10 mouse cellular contexts compared by ENCODE assay signal in the genomic region with DNA sequence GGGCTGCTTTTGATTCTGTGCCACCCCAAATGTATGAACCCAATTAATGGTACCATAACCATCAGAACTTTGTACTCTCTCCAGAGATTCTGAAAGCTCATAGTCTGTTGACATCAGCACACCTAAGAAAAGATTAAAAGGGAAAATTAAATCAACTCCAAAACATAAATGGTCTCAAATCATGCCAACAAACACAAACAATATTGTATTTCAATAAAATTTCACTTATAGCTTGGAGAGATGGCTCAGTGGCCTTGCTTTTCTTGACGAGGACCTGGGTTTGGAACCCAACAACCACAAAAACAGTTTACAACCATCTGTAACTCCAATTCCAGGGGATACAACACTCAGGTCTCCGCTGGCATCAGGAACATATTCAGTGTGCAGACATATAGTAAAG. TPM values are rescaled to one million over a fixed set of nuclear protein-coding genes. Genes with fewer than 3 reads are reported as not detected.
DNase-seq lines count a peak whose midpoint lies in the region; ATAC-seq lines count a peak whose summit lies in the region.
"Had no signal": no experiment of that assay in that cellular context is flagged by ENCODE, and none has a peak within 500 bp of the region (broad histone marks: within the 10 kb centered on the region; RNA-seq: fewer than 3 reads in every experiment).

Gene AL731706.2 (minus strand): TSS at position 101 of the 400 bp plus-strand sequence.

- H3K4me1 ChIP-seq in forebrain, embryonic 12.5 days: no peaks in the 10 kb centered on the region
- H3K4me1 ChIP-seq in hindbrain, embryonic 11.5 days (replicated peaks; ENCODE audit: control insufficient read depth, insufficient read depth, low read length): no peaks in the 10 kb centered on the region
- peaks cover 12% of the 10 kb centered on the region for H3K4me1 ChIP-seq in midbrain, embryonic 16.5 days (ENCODE audit: control insufficient read depth, insufficient read depth, low read length)

- no peak for ATAC-seq in forebrain, embryonic 12.5 days (ENCODE audit: low FRiP score)
- ATAC-seq in hindbrain, embryonic 11.5 days (ENCODE audit: low FRiP score): no peak
- ATAC-seq in midbrain, embryonic 16.5 days: no peak
- ATAC-seq in frontal cortex, adult (ENCODE audit: low TSS enrichment): no peak

- no peak within 1 kb of the TSS for H3K4me3 ChIP-seq in forebrain, embryonic 12.5 days (replicated peaks)
- H3K4me3 ChIP-seq in hindbrain, embryonic 11.5 days (ENCODE audit: low read depth, low read length): no peak within 1 kb of the TSS
- H3K4me3 ChIP-seq in midbrain, embryonic 16.5 days (ENCODE audit: low read depth, low read length): no peak within 1 kb of the TSS
- H3K4me3 ChIP-seq: erythroblast, embryonic 14.5 days had no signal

- H3K4me2 ChIP-seq in forebrain, embryonic 12.5 days: no peak within 1 kb of the TSS
- no peak within 1 kb of the TSS for H3K4me2 ChIP-seq in hindbrain, embryonic 11.5 days (replicated peaks; ENCODE audit: low read depth, low read length)
- H3K4me2 ChIP-seq in midbrain, embryonic 16.5 days (ENCODE audit: low read length): no peak within 1 kb of the TSS

- no peaks in the 10 kb centered on the region for H3K27me3 ChIP-seq in forebrain, embryonic 12.5 days
- H3K27me3 ChIP-seq in hindbrain, embryonic 11.5 days (ENCODE audit: control insufficient read depth, insufficient read depth, low read length): no peaks in the 10 kb centered on the region
- no peaks in the 10 kb centered on the region for H3K27me3 ChIP-seq in midbrain, embryonic 16.5 days (ENCODE audit: control insufficient read depth, insufficient read depth, low read depth, low read length)

- H3K27ac ChIP-seq in forebrain, embryonic 12.5 days: no peak within 1 kb of the TSS
- no peak within 1 kb of the TSS for H3K27ac ChIP-seq in hindbrain, embryonic 11.5 days (ENCODE audit: low read depth, low read length)
- H3K27ac ChIP-seq in midbrain, embryonic 16.5 days (ENCODE audit: low read length): no peak within 1 kb of the TSS

- WGBS in forebrain, embryonic 12.5 days: 95% methylated on average over 2 of the region's 2 CpGs
- 95% methylated on average over 2 of the region's 2 CpGs for WGBS in hindbrain, embryonic 11.5 days
- WGBS in midbrain, embryonic 16.5 days: 97% methylated on average over 2 of the region's 2 CpGs

- no peaks in the 10 kb centered on the region for H3K9me3 ChIP-seq in forebrain, embryonic 12.5 days
- no peaks in the 10 kb centered on the region for H3K9me3 ChIP-seq in hindbrain, embryonic 11.5 days (ENCODE audit: control insufficient read depth, low read length)
- no peaks in the 10 kb centered on the region for H3K9me3 ChIP-seq in midbrain, embryonic 16.5 days (replicated peaks; ENCODE audit: control insufficient read depth, low read length, poor library complexity, severe bottlenecking)

- no peak for DNase-seq in layer of hippocampus, postnatal 14 days (ENCODE audit: low spot score in 2 of 2)
- DNase-seq in layer of hippocampus, postnatal 10 days (ENCODE audit: low spot score in 2 of 2): no peak
- no peak for DNase-seq in hindbrain, embryonic 11.5 days (ENCODE audit: low spot score)
- no peak for DNase-seq in urinary bladder, postnatal 25 days (ENCODE audit: low spot score)
- DNase-seq in lung, postnatal 25 days (ENCODE audit: low spot score): no peak
- DNase-seq: right cerebral cortex, postnatal 25 days had no signal

- H3K36me3 ChIP-seq in forebrain, embryonic 12.5 days (replicated peaks): peaks cover 24% of the 10 kb centered on the region
- no peaks in the 10 kb centered on the region for H3K36me3 ChIP-seq in hindbrain, embryonic 11.5 days (ENCODE audit: control insufficient read depth, insufficient read depth, low read length)
- H3K36me3 ChIP-seq in midbrain, embryonic 16.5 days (ENCODE audit: control insufficient read depth, insufficient read depth, low read length): peaks cover 10% of the 10 kb centered on the region; the same call in 1 of the 2 replicates

- no peak within 1 kb of the TSS for H3K9ac ChIP-seq in forebrain, embryonic 12.5 days
- H3K9ac ChIP-seq in hindbrain, embryonic 11.5 days (ENCODE audit: low read depth, low read length): no peak within 1 kb of the TSS
- no peak within 1 kb of the TSS for H3K9ac ChIP-seq in midbrain, embryonic 16.5 days (ENCODE audit: low read depth, low read length)

RNA-seq across cellular contexts. Expression of gene AL731706.2, which starts in this region (rescaled TPM):
- 10 to 100 TPM; 13.6 to 16.9 TPM for total RNA-seq in layer of hippocampus, postnatal 14 days (2021)
- total RNA-seq in layer of hippocampus, postnatal 10 days (2021): 10 to 100 TPM in 1 of 2 experiments, 1 to 10 TPM in 1; 5.0 to 11.8 TPM
- polyA plus RNA-seq in forebrain, embryonic 12.5 days (2016; fragmentation: Nextera tagmentation; extraction: Ambion mirVana): 17.2 and 24.3 TPM in 2 replicates
- polyA plus RNA-seq in hindbrain, embryonic 11.5 days (2014; fragmentation: Nextera tagmentation; extraction: Ambion mirVana): 25.8 and 27.1 TPM in 2 replicates
- 17.8 and 27.2 TPM in 2 replicates for polyA plus RNA-seq in midbrain, embryonic 16.5 days (2015; fragmentation: Nextera tagmentation; extraction: Ambion mirVana)
- polyA plus RNA-seq: erythroblast, embryonic 14.5 days had no signal
